ENCODE assay signal across 8 mouse cellular contexts in genomic region chr4:53159767-53160166, GRCm38 (mm10). TPM values are rescaled to one million over a fixed set of nuclear protein-coding genes. Genes with fewer than 3 reads are reported as not detected.
DNase-seq lines count a peak whose midpoint lies in the region; ATAC-seq and TF ChIP-seq lines count a peak whose summit lies in the region.

Gene Abca1, minus strand, starts transcription at chr4:53159895.

- H3K9ac ChIP-seq in ES-Bruce4 (ENCODE audit: low read depth, poor library complexity, severe bottlenecking), result peak within 1 kb of the TSS; percentile 70
- peak within 1 kb of the TSS; percentile 55 for H3K9ac ChIP-seq in forebrain, embryonic 15.5 days (replicated peaks)
- H3K9ac ChIP-seq in liver, embryonic 16.5 days (ENCODE audit: low read depth, low read length), result peak within 1 kb of the TSS; percentile 60
- H3K9ac ChIP-seq in neural tube, embryonic 12.5 days, result peak within 1 kb of the TSS; percentile 57
- H3K9ac ChIP-seq in stomach, postnatal 0 days (ENCODE audit: low read length), result peak within 1 kb of the TSS; percentile 71

- no peak within 1 kb of the TSS for H3K27ac ChIP-seq in ES-Bruce4 (ENCODE audit: insufficient read depth, low read length)
- H3K27ac ChIP-seq in forebrain, embryonic 15.5 days (replicated peaks), result peak within 1 kb of the TSS; percentile 51
- peak within 1 kb of the TSS; percentile 32 for H3K27ac ChIP-seq in liver, embryonic 16.5 days (ENCODE audit: low read length)
- H3K27ac ChIP-seq in neural tube, embryonic 12.5 days, result no peak within 1 kb of the TSS
- peak within 1 kb of the TSS; percentile 69 for H3K27ac ChIP-seq in stomach, postnatal 0 days (replicated peaks)

- no peaks in the 10 kb centered on the region for H3K9me3 ChIP-seq in ES-Bruce4 (replicated peaks; ENCODE audit: control insufficient read depth, insufficient read depth, low read length, poor library complexity, severe bottlenecking)
- H3K9me3 ChIP-seq in forebrain, embryonic 15.5 days, result no peaks in the 10 kb centered on the region
- H3K9me3 ChIP-seq in liver, embryonic 16.5 days (replicated peaks; ENCODE audit: control insufficient read depth, low read length), result no peaks in the 10 kb centered on the region
- H3K9me3 ChIP-seq in neural tube, embryonic 12.5 days, result no peaks in the 10 kb centered on the region
- H3K9me3 ChIP-seq in stomach, postnatal 0 days (ENCODE audit: control insufficient read depth, low read length), result no peaks in the 10 kb centered on the region

- H3K4me3 ChIP-seq in ES-Bruce4 (ENCODE audit: low read depth, low read length), result peak within 1 kb of the TSS; percentile 58
- H3K4me3 ChIP-seq in forebrain, embryonic 15.5 days, result peak within 1 kb of the TSS; percentile 70
- H3K4me3 ChIP-seq in liver, embryonic 16.5 days (ENCODE audit: low read depth, low read length), result peak within 1 kb of the TSS; percentile 68
- peak within 1 kb of the TSS; percentile 63 for H3K4me3 ChIP-seq in neural tube, embryonic 12.5 days
- peak within 1 kb of the TSS; percentile 70 for H3K4me3 ChIP-seq in stomach, postnatal 0 days (ENCODE audit: low read depth, low read length)

- no peak for TF ChIP-seq POLR2A in ES-Bruce4 (IDR thresholded peaks at IDR 0.05; ENCODE audit: insufficient read depth, low read length)

- TF ChIP-seq EP300 in ES-Bruce4 (IDR thresholded peaks at IDR 0.05; ENCODE audit: insufficient read depth, low read depth, low read length), result no peak
- TF ChIP-seq EP300 in stomach, postnatal 0 days (optimal IDR thresholded peaks at IDR 0.05), result peak; percentile 36

- ATAC-seq in forebrain, embryonic 15.5 days (replicated peaks), result peak; percentile 98
- ATAC-seq in liver, embryonic 16.5 days (ENCODE audit: low read depth), result peak; percentile 88
- ATAC-seq in neural tube, embryonic 12.5 days (ENCODE audit: low FRiP score, low read depth), result peak; percentile 96
- ATAC-seq in stomach, postnatal 0 days (ENCODE audit: low FRiP score, low TSS enrichment), result peak; percentile 97

- WGBS in forebrain, embryonic 15.5 days, result under 1% methylated on average over 37 of the region's 37 CpGs
- under 1% methylated on average over 37 of the region's 37 CpGs for WGBS in large intestine, adult 2 months
- 0% methylated on average over 37 of the region's 37 CpGs for WGBS in liver, embryonic 16.5 days (ENCODE audit: insufficient replicate concordance)
- under 1% methylated on average over 37 of the region's 37 CpGs for WGBS in neural tube, embryonic 12.5 days
- WGBS in stomach, postnatal 0 days, result under 1% methylated on average over 35 of the region's 37 CpGs

- no peak for TF ChIP-seq CTCF in ES-Bruce4 (IDR thresholded peaks at IDR 0.05; ENCODE audit: low read depth, low read length)
- peak; percentile 42 for TF ChIP-seq CTCF in stomach, postnatal 0 days (IDR thresholded peaks at IDR 0.05; ENCODE audit: low read depth)

- intact Hi-C loops in heart, postnatal 14 days (cut with DNase I), result loop anchor here (2.0 to 5.0 kb wide), 5 partner anchors 37 to 433 kb away; no protein-coding TSS in a partner anchor

- peak within 1 kb of the TSS; percentile 66 for H3K4me2 ChIP-seq in forebrain, embryonic 15.5 days (replicated peaks)
- peak within 1 kb of the TSS; percentile 69 for H3K4me2 ChIP-seq in liver, embryonic 16.5 days (ENCODE audit: low read depth, low read length)
- peak within 1 kb of the TSS; percentile 80 for H3K4me2 ChIP-seq in neural tube, embryonic 12.5 days (replicated peaks)
- peak within 1 kb of the TSS; percentile 83 for H3K4me2 ChIP-seq in stomach, postnatal 0 days (replicated peaks; ENCODE audit: low read depth)

- peak; percentile 32 for DNase-seq in c-Kit-positive CD71-positive TER-119-positive erythroid progenitor cells, embryonic 14.5 days (ENCODE audit: low spot score)
- peak; percentile 91 for DNase-seq in heart, postnatal 14 days
- DNase-seq in large intestine, adult 2 months (ENCODE audit: low read depth, low spot score), result peak; percentile 67
- peak; percentile 92 for DNase-seq in stomach, postnatal 0 days (ENCODE audit: low spot score)

- no peaks in the 10 kb centered on the region for H3K36me3 ChIP-seq in ES-Bruce4 (ENCODE audit: control insufficient read depth, insufficient read depth, low read length, poor library complexity, severe bottlenecking)
- H3K36me3 ChIP-seq in forebrain, embryonic 15.5 days, result no peaks in the 10 kb centered on the region
- H3K36me3 ChIP-seq in liver, embryonic 16.5 days (ENCODE audit: control insufficient read depth, insufficient read depth), result no peaks in the 10 kb centered on the region
- H3K36me3 ChIP-seq in neural tube, embryonic 12.5 days, result no peaks in the 10 kb centered on the region
- no peaks in the 10 kb centered on the region for H3K36me3 ChIP-seq in stomach, postnatal 0 days (ENCODE audit: control insufficient read depth, insufficient read depth, low read length)

- H3K4me1 ChIP-seq in ES-Bruce4 (ENCODE audit: control insufficient read depth, insufficient read depth, low read length), result no peaks in the 10 kb centered on the region
- H3K4me1 ChIP-seq in forebrain, embryonic 15.5 days, result peaks cover 16% of the 10 kb centered on the region
- peaks cover 5% of the 10 kb centered on the region for H3K4me1 ChIP-seq in liver, embryonic 16.5 days (ENCODE audit: control insufficient read depth, low read depth, low read length)
- H3K4me1 ChIP-seq in neural tube, embryonic 12.5 days, result peaks cover 10% of the 10 kb centered on the region; the same call in 1 of the 2 replicates
- no peaks in the 10 kb centered on the region for H3K4me1 ChIP-seq in stomach, postnatal 0 days (replicated peaks; ENCODE audit: control insufficient read depth, insufficient read depth)

- peaks cover 5% of the 10 kb centered on the region for H3K27me3 ChIP-seq in ES-Bruce4 (ENCODE audit: control insufficient read depth, insufficient read depth, low read length, poor library complexity, severe bottlenecking)
- H3K27me3 ChIP-seq in forebrain, embryonic 15.5 days, result no peaks in the 10 kb centered on the region
- H3K27me3 ChIP-seq in liver, embryonic 16.5 days (ENCODE audit: control insufficient read depth, insufficient read depth, low read depth, low read length), result no peaks in the 10 kb centered on the region
- H3K27me3 ChIP-seq in neural tube, embryonic 12.5 days (replicated peaks), result no peaks in the 10 kb centered on the region
- H3K27me3 ChIP-seq in stomach, postnatal 0 days (ENCODE audit: control insufficient read depth, insufficient read depth, low read length), result no peaks in the 10 kb centered on the region

RNA-seq across cellular contexts. Expression of gene Abca1, which starts in this region (rescaled TPM):
- 2.4 and 2.6 TPM in 2 replicates for polyA plus RNA-seq in ES-Bruce4 (2011; ENCODE audit: insufficient read depth, insufficient read length, low read depth, missing spikeins)
- polyA plus RNA-seq in forebrain, embryonic 15.5 days (2015; fragmentation: Nextera tagmentation; extraction: Ambion mirVana), result 10.0 and 10.2 TPM in 2 replicates
- total RNA-seq in heart, postnatal 14 days (2021), result 10 to 100 TPM; 22.8 to 33.6 TPM
- polyA plus RNA-seq in large intestine, adult 2 months (2012; rRNA removed), result 1.5 and 7.8 TPM in 2 replicates
- polyA plus RNA-seq in liver, embryonic 16.5 days (2015; fragmentation: Nextera tagmentation; extraction: Ambion mirVana), result 17.0 and 19.0 TPM in 2 replicates
- polyA plus RNA-seq in neural tube, embryonic 12.5 days (2016; fragmentation: Nextera tagmentation; extraction: Ambion mirVana), result 8.5 and 9.3 TPM in 2 replicates
- polyA plus RNA-seq in stomach, postnatal 0 days (2015; fragmentation: Nextera tagmentation; extraction: Ambion mirVana), result 1.6 and 2.0 TPM in 2 replicates

Comparison
In these comparisons a context has a peak if more than half of its experiments do, and no peak if none do; other contexts are left out.
1. H3K27ac ChIP-seq: peak in forebrain, embryonic 15.5 days (single experiment), liver, embryonic 16.5 days (single experiment) and stomach, postnatal 0 days (single experiment); none in ES-Bruce4 (single experiment) and neural tube, embryonic 12.5 days (single experiment).
2. DNase-seq: peak in every context shown above with its lines; median percentile 92 in stomach, postnatal 0 days; 91 in heart, postnatal 14 days; 67 in large intestine, adult 2 months; 32 in c-Kit-positive CD71-positive TER-119-positive erythroid progenitor cells, embryonic 14.5 days.
3. Peak in every context shown above with its lines, with median percentiles within 50 percentile points of each other: H3K4me3 ChIP-seq, H3K9ac ChIP-seq, ATAC-seq and H3K4me2 ChIP-seq.